14 mouse cellular contexts compared by ENCODE assay signal in genomic region chr2:116010469-116010868, GRCm38 (mm10). TPM values are rescaled to one million over a fixed set of nuclear protein-coding genes. Genes with fewer than 3 reads are reported as not detected.
DNase-seq lines count a peak whose midpoint lies in the region; ATAC-seq lines count a peak whose summit lies in the region.
"Had no signal": no experiment of that assay in that cellular context is flagged by ENCODE, and none has a peak within 500 bp of the region (broad histone marks: within the 10 kb centered on the region; RNA-seq: fewer than 3 reads in every experiment).

No protein-coding gene starts in this region.

- 32% methylated on average over 6 of the region's 6 CpGs for WGBS in heart, embryonic 16.5 days
- WGBS in neural tube, embryonic 11.5 days = 9% methylated on average over 6 of the region's 6 CpGs
- WGBS in neural tube, embryonic 15.5 days = 17% methylated on average over 6 of the region's 6 CpGs
- WGBS in forebrain, embryonic 14.5 days = 14% methylated on average over 6 of the region's 6 CpGs

- H3K9me3 ChIP-seq in heart, embryonic 16.5 days (replicated peaks; ENCODE audit: control insufficient read depth, low read length) = no peaks in the 10 kb centered on the region
- no peaks in the 10 kb centered on the region for H3K9me3 ChIP-seq in neural tube, embryonic 11.5 days (ENCODE audit: control insufficient read depth, low read length)
- no peaks in the 10 kb centered on the region for H3K9me3 ChIP-seq in neural tube, embryonic 15.5 days (replicated peaks)
- H3K9me3 ChIP-seq in forebrain, embryonic 14.5 days (replicated peaks; ENCODE audit: control insufficient read depth, low read length) = no peaks in the 10 kb centered on the region
- H3K9me3 ChIP-seq: embryonic facial prominence, embryonic 15.5 days had no signal

- DNase-seq in heart, adult 18-20 months = no peak
- peak; percentile 26 for DNase-seq in neural tube, embryonic 11.5 days (ENCODE audit: low spot score)
- DNase-seq in forebrain, embryonic 14.5 days (ENCODE audit: low spot score) = no peak
- no peak for DNase-seq in adrenal gland, adult 2 months
- DNase-seq in urinary bladder, postnatal 36 days (ENCODE audit: low spot score in 2 of 2) = no peak
- DNase-seq: cerebellum, adult 9-11 months; right cerebral cortex, postnatal 25 days; thymus, postnatal 14 days had no signal

- no peak for ATAC-seq in heart, embryonic 16.5 days (replicated peaks; ENCODE audit: extremely low read depth, insufficient read depth, low FRiP score)
- no peak for ATAC-seq in neural tube, embryonic 11.5 days (ENCODE audit: insufficient read depth, low FRiP score, low TSS enrichment)
- no peak for ATAC-seq in neural tube, embryonic 15.5 days (ENCODE audit: low FRiP score)
- no peak for ATAC-seq in forebrain, embryonic 14.5 days
- ATAC-seq: CD4-positive, CD25-positive, alpha-beta regulatory T cell, adult 4 months; intestine, postnatal 0 days had no signal

- no peaks in the 10 kb centered on the region for H3K27me3 ChIP-seq in heart, embryonic 16.5 days (ENCODE audit: control insufficient read depth, insufficient read depth, low read length)
- no peaks in the 10 kb centered on the region for H3K27me3 ChIP-seq in neural tube, embryonic 11.5 days (ENCODE audit: control insufficient read depth, insufficient read depth, low read length)
- H3K27me3 ChIP-seq in neural tube, embryonic 15.5 days (replicated peaks) = no peaks in the 10 kb centered on the region
- no peaks in the 10 kb centered on the region for H3K27me3 ChIP-seq in forebrain, embryonic 14.5 days (replicated peaks; ENCODE audit: control insufficient read depth, insufficient read depth, low read length)
- H3K27me3 ChIP-seq: embryonic facial prominence, embryonic 15.5 days had no signal

- H3K36me3 ChIP-seq in heart, embryonic 16.5 days (ENCODE audit: control insufficient read depth, insufficient read depth) = no peaks in the 10 kb centered on the region
- no peaks in the 10 kb centered on the region; the same call in 1 of the 2 replicates for H3K36me3 ChIP-seq in neural tube, embryonic 11.5 days (ENCODE audit: control insufficient read depth, insufficient read depth, low read length)
- no peaks in the 10 kb centered on the region for H3K36me3 ChIP-seq in neural tube, embryonic 15.5 days
- peaks cover 15% of the 10 kb centered on the region for H3K36me3 ChIP-seq in forebrain, embryonic 14.5 days (ENCODE audit: control insufficient read depth, insufficient read depth, low read length)
- H3K36me3 ChIP-seq: embryonic facial prominence, embryonic 15.5 days had no signal

- no peak overlapping the region for H3K9ac ChIP-seq in heart, embryonic 16.5 days (ENCODE audit: low read length)
- no peak overlapping the region for H3K9ac ChIP-seq in neural tube, embryonic 11.5 days (ENCODE audit: low read length)
- H3K9ac ChIP-seq in neural tube, embryonic 15.5 days (replicated peaks) = no peak overlapping the region
- 0 out of 2 replicates have a peak overlapping the region, but pooled peaks have one; percentile 0 for H3K9ac ChIP-seq in forebrain, embryonic 14.5 days (ENCODE audit: low read length)
- H3K9ac ChIP-seq: embryonic facial prominence, embryonic 15.5 days had no signal

- peaks cover 11% of the 10 kb centered on the region for H3K4me1 ChIP-seq in heart, embryonic 16.5 days (ENCODE audit: control insufficient read depth, insufficient read depth, low read length)
- H3K4me1 ChIP-seq in neural tube, embryonic 11.5 days (ENCODE audit: control insufficient read depth, insufficient read depth, low read length) = peaks cover 25% of the 10 kb centered on the region
- H3K4me1 ChIP-seq in neural tube, embryonic 15.5 days = peaks cover 20% of the 10 kb centered on the region
- H3K4me1 ChIP-seq in forebrain, embryonic 14.5 days (ENCODE audit: control insufficient read depth, insufficient read depth, low read length) = peaks cover 26% of the 10 kb centered on the region

- no peak overlapping the region for H3K4me3 ChIP-seq in heart, embryonic 16.5 days (ENCODE audit: low read length)
- H3K4me3 ChIP-seq in neural tube, embryonic 11.5 days (ENCODE audit: low read depth, low read length) = no peak overlapping the region
- H3K4me3 ChIP-seq in neural tube, embryonic 15.5 days (replicated peaks) = no peak overlapping the region
- H3K4me3 ChIP-seq in forebrain, embryonic 14.5 days (ENCODE audit: low read depth, low read length) = no peak overlapping the region
- H3K4me3 ChIP-seq: embryonic facial prominence, embryonic 15.5 days had no signal

- H3K27ac ChIP-seq in heart, embryonic 16.5 days (ENCODE audit: low read length) = peak overlapping the region; percentile 36
- H3K27ac ChIP-seq in neural tube, embryonic 11.5 days (ENCODE audit: low read depth, low read length) = no peak overlapping the region
- H3K27ac ChIP-seq in neural tube, embryonic 15.5 days (replicated peaks) = no peak overlapping the region
- peak overlapping the region; percentile 15; the same call in 1 of the 2 replicates for H3K27ac ChIP-seq in forebrain, embryonic 14.5 days (ENCODE audit: low read depth, low read length)
- H3K27ac ChIP-seq: embryonic facial prominence, embryonic 15.5 days had no signal

- no peak overlapping the region for H3K4me2 ChIP-seq in heart, embryonic 16.5 days (ENCODE audit: low read depth, low read length)
- no peak overlapping the region for H3K4me2 ChIP-seq in neural tube, embryonic 11.5 days (ENCODE audit: low read depth)
- no peak overlapping the region for H3K4me2 ChIP-seq in neural tube, embryonic 15.5 days
- no peak overlapping the region for H3K4me2 ChIP-seq in forebrain, embryonic 14.5 days (ENCODE audit: low read length)
- H3K4me2 ChIP-seq: embryonic facial prominence, embryonic 15.5 days had no signal

RNA-seq across cellular contexts. Expression of gene Meis2, which starts 55.2 kb away (rescaled TPM):
- 22.1 and 22.6 TPM in 2 replicates for polyA plus RNA-seq in heart, embryonic 16.5 days (2015; fragmentation: Nextera tagmentation; extraction: Ambion mirVana)
- 10 to 100 TPM; 19.1 to 24.3 TPM for total RNA-seq in heart, adult 18-20 months (2021)
- 111 and 117 TPM in 2 replicates for polyA plus RNA-seq in neural tube, embryonic 11.5 days (2014; fragmentation: Nextera tagmentation; extraction: Ambion mirVana)
- polyA plus RNA-seq in neural tube, embryonic 15.5 days (2015; fragmentation: Nextera tagmentation; extraction: Ambion mirVana) = 74.4 and 95.5 TPM in 2 replicates
- polyA plus RNA-seq in forebrain, embryonic 14.5 days (2014; fragmentation: Nextera tagmentation; extraction: Ambion mirVana) = 99.1 and 114 TPM in 2 replicates
- total RNA-seq in adrenal gland, adult 2 months (2021) = 100 to 1,000 TPM; 211 to 303 TPM
- polyA plus RNA-seq in adrenal gland, adult 2 months (2012; rRNA removed) = 85.4 and 124 TPM in 2 replicates
- total RNA-seq: monocyte, adult 5-6 weeks had no signal
- polyA plus RNA-seq: CD4-positive, CD25-positive, alpha-beta regulatory T cell, adult 4 months had no signal

Comparison
In these comparisons a context has a peak if more than half of its experiments do, and no peak if none do; other contexts are left out.
1. H3K27ac ChIP-seq: peak in heart, embryonic 16.5 days (single experiment) and forebrain, embryonic 14.5 days (single experiment); none in neural tube, embryonic 11.5 days (single experiment) and neural tube, embryonic 15.5 days (single experiment).